Comparison of ENCODE assay signal across 14 mouse cellular contexts in the genomic region with DNA sequence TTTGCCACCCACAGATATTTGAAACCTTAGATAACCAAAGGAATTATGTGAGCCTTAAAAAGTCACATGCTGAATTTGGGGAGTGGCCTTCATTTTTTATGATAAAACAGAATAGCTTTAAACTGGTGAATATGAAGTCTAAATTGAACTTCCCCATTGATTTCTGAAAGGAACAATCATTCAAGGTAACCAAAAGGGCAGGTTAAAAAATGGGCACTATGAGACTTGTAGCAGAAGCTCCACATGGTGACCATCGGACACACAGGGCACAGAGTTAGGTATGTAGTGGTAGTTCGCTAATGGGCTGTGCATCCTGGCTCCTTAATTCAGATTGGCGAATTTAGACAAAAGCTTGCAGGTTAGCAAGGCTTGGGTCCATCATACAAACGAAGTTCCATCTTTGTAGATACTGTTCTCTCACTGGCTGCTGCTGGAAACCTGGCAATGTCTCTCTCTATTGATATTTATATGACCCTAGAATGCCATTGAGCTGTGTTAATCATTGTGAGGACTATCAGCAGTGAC.
A peak's percentile ranks its signal among the peaks of the same experiment; 100 is the strongest.
DNase-seq lines count a peak whose midpoint lies in the region; ATAC-seq and TF ChIP-seq lines count a peak whose summit lies in the region.
"Had no signal": no experiment of that assay in that cellular context is flagged by ENCODE, and none has a peak within 500 bp of the region (broad histone marks: within the 10 kb centered on the region; RNA-seq: fewer than 3 reads in every experiment).

No protein-coding gene starts in this region.

- DNase-seq in embryo, embryonic 10.5 days (ENCODE audit: low spot score), result peak; percentile 36
- DNase-seq in embryo, embryonic 9.5 days (ENCODE audit: extremely low spot score), result no peak
- no peak for DNase-seq in hindbrain, embryonic 14.5 days (ENCODE audit: low spot score)
- no peak for DNase-seq in urinary bladder, adult 2 months (ENCODE audit: low spot score)
- no peak for DNase-seq in gastrocnemius, postnatal 4 days (ENCODE audit: low spot score in 2 of 2)
- DNase-seq in kidney, postnatal 4 days, result no peak
- DNase-seq: B cell, adult 2 months; kidney, postnatal 10 days; lung, adult 18-20 months had no signal

- 15% methylated on average over 4 of the region's 4 CpGs for WGBS in hindbrain, embryonic 14.5 days
- 5% methylated on average over 4 of the region's 4 CpGs for WGBS in neural tube, embryonic 13.5 days

- no peak for TF ChIP-seq CTCF in cortical plate, adult 2 months (IDR thresholded peaks at IDR 0.05; ENCODE audit: extremely low read depth, insufficient read depth, low read length)

- H3K4me2 ChIP-seq in hindbrain, embryonic 14.5 days (replicated peaks), result peak overlapping the region; percentile 87
- H3K4me2 ChIP-seq in neural tube, embryonic 13.5 days, result peak overlapping the region; percentile 69
- H3K4me2 ChIP-seq: embryonic facial prominence, embryonic 15.5 days; heart, embryonic 15.5 days; limb, embryonic 12.5 days had no signal

- peak overlapping the region; percentile 80 for H3K27ac ChIP-seq in cortical plate, adult 2 months (ENCODE audit: insufficient read depth, low read length)
- peak overlapping the region; percentile 100 for H3K27ac ChIP-seq in hindbrain, embryonic 14.5 days
- peak overlapping the region; percentile 100 for H3K27ac ChIP-seq in neural tube, embryonic 13.5 days (replicated peaks)
- H3K27ac ChIP-seq: embryonic facial prominence, embryonic 15.5 days; heart, embryonic 15.5 days; limb, embryonic 12.5 days had no signal

- peaks cover 3% of the 10 kb centered on the region; the same call in 1 of the 2 replicates for H3K27me3 ChIP-seq in hindbrain, embryonic 14.5 days (ENCODE audit: control insufficient read depth, insufficient read depth, low read length)
- peaks cover 22% of the 10 kb centered on the region; the same call in 1 of the 2 replicates for H3K27me3 ChIP-seq in neural tube, embryonic 13.5 days

- H3K9ac ChIP-seq in hindbrain, embryonic 14.5 days, result peak overlapping the region; percentile 100
- H3K9ac ChIP-seq in neural tube, embryonic 13.5 days, result peak overlapping the region; percentile 100
- H3K9ac ChIP-seq: embryonic facial prominence, embryonic 15.5 days; heart, embryonic 15.5 days; limb, embryonic 12.5 days had no signal

- ATAC-seq in hindbrain, embryonic 14.5 days (ENCODE audit: low FRiP score), result no peak
- ATAC-seq in neural tube, embryonic 13.5 days (ENCODE audit: low read depth), result no peak

- no peaks in the 10 kb centered on the region for H3K36me3 ChIP-seq in hindbrain, embryonic 14.5 days (replicated peaks; ENCODE audit: control insufficient read depth, insufficient read depth)
- no peaks in the 10 kb centered on the region for H3K36me3 ChIP-seq in neural tube, embryonic 13.5 days
- H3K36me3 ChIP-seq: embryonic facial prominence, embryonic 15.5 days; heart, embryonic 15.5 days; limb, embryonic 12.5 days had no signal

- H3K4me3 ChIP-seq in cortical plate, adult 2 months (ENCODE audit: insufficient read depth, low read length), result peak overlapping the region; percentile 16; the same call in 1 of the 2 replicates
- H3K4me3 ChIP-seq in hindbrain, embryonic 14.5 days (replicated peaks; ENCODE audit: low read length), result peak overlapping the region; percentile 90
- H3K4me3 ChIP-seq in neural tube, embryonic 13.5 days, result peak overlapping the region; percentile 84
- H3K4me3 ChIP-seq: embryonic facial prominence, embryonic 15.5 days; heart, embryonic 15.5 days; limb, embryonic 12.5 days had no signal

- no peak for TF ChIP-seq POLR2A in cortical plate, adult 2 months (IDR thresholded peaks at IDR 0.05; ENCODE audit: extremely low read depth, insufficient read depth, low read length)

- H3K4me1 ChIP-seq in cortical plate, adult 2 months (ENCODE audit: control insufficient read depth, insufficient read depth, low read length), result peaks cover 2% of the 10 kb centered on the region
- H3K4me1 ChIP-seq in hindbrain, embryonic 14.5 days (replicated peaks; ENCODE audit: control insufficient read depth, insufficient read depth, low read length), result peaks cover 3% of the 10 kb centered on the region; the same call in 1 of the 2 replicates
- H3K4me1 ChIP-seq in neural tube, embryonic 13.5 days (replicated peaks), result peaks cover 52% of the 10 kb centered on the region

- no peaks in the 10 kb centered on the region for H3K9me3 ChIP-seq in hindbrain, embryonic 14.5 days (ENCODE audit: control insufficient read depth, low read length)
- H3K9me3 ChIP-seq in neural tube, embryonic 13.5 days, result no peaks in the 10 kb centered on the region
- H3K9me3 ChIP-seq: embryonic facial prominence, embryonic 15.5 days; heart, embryonic 15.5 days; limb, embryonic 12.5 days had no signal

Comparison
In these comparisons a context has a peak if more than half of its experiments do, and no peak if none do; other contexts are left out.
1. H3K4me3 ChIP-seq: peak in every context shown above with its lines; median percentile 90 in hindbrain, embryonic 14.5 days; 84 in neural tube, embryonic 13.5 days; 16 in cortical plate, adult 2 months.